Mouse (Mus musculus) splenic B cell, adult 2 months (primary cell): Measurements from ENCODE around the gene Apoc2.
A peak's percentile ranks its signal among the peaks of the same experiment; 100 is the strongest.

Source experiments
- DNase-seq: peaks from one replicate; pipeline ENCODE4 v3.0.0-alpha.2; 2011; ENCODE audit warnings: low read depth, low spot score
- H3K27me3 ChIP-seq: 2 replicates; pipeline ENCODE4 v1.6.1; 2012; ENCODE audit warnings: mild to moderate bottlenecking, low read length, moderate library complexity, mixed read lengths; ENCODE audit not compliant: control insufficient read depth, poor library complexity, insufficient read depth, severe bottlenecking
- H3K36me3 ChIP-seq: 2 replicates; pipeline ENCODE4 v1.6.1; 2012; ENCODE audit warnings: mild to moderate bottlenecking, low read length, moderate library complexity, mixed read lengths; ENCODE audit not compliant: control insufficient read depth, poor library complexity, insufficient read depth, severe bottlenecking

Gene Apoc2

GRCm38 (mm10) chr7:19633855-19634254 lies 43.9 kb downstream of the Apoc2 start:
- Histone ChIP-seq H3K27me3 (no peaks in the 10 kb centered on the region), H3K36me3 (peaks cover 22% of the 10 kb centered on the region)
- DNase-seq = no peak

DNA sequence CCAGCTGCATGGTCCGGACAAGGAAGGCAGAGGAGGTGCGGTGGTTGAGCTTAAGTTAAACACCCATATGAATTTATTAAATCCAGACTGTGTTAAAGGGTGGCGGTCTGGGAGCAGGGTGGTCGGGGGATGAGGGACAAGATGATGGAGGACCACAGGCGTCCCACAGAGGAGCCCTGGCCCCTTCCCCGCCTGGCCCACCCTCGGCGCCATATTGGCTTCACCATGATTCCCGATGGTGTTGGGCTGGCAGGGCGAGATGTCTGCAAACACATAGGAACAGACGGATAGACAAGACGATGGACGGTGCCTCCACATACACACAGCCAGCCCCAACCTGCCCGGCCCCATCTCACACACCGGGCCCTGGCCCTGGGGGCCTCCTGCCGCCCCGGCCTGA lies 44.5 kb downstream of the Apoc2 start:
- Histone ChIP-seq H3K36me3 (peaks cover 16% of the 10 kb centered on the region), H3K27me3 (no peaks in the 10 kb centered on the region)
- no peak for DNase-seq

GRCm38 (mm10) chr7:19632720-19633119 lies 45.0 kb downstream of the Apoc2 start:
- H3K36me3 ChIP-seq = peaks cover 11% of the 10 kb centered on the region
- no peaks in the 10 kb centered on the region for H3K27me3 ChIP-seq
- DNase-seq = no peak

DNA sequence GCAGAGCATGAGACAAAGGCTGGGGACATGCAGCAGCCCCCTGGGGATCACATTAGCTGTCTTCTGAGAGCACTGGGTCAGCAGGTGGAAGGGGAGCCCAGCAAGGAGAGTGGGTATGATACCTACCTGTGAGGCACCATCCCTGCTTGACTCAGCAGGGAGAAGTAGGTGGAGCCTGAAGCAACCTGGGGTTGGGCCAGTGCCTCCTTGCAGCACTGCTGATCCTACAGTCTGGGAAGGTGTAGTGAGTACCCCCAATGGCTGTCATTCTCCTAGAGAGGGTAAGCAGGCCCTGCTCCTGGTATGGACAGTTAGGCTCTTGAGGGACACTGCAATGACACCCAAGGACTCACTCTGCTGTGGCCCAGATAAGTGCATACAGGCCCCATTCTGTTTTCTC lies 45.5 kb downstream of the Apoc2 start:
- Histone ChIP-seq H3K27me3 (no peaks in the 10 kb centered on the region), H3K36me3 (peaks cover 11% of the 10 kb centered on the region)
- no peak for DNase-seq

GRCm38 (mm10) chr7:19629361-19629734 lies 48.4 kb downstream of the Apoc2 start, which contains the start of gene Relb:
Relb (minus strand) TSS chr7:19629438.
- Histone ChIP-seq H3K36me3 (peaks cover 14% of the 10 kb centered on the region), H3K27me3 (no peaks in the 10 kb centered on the region)
- peak; percentile 96 for DNase-seq

- peaks cover 18% of the 10 kb centered on the region for H3K36me3 ChIP-seq
- H3K27me3 ChIP-seq = no peaks in the 10 kb centered on the region; the same call in 1 of the 2 replicates
- DNase-seq = peak; percentile 99
Measured at GRCm38 (mm10) chr7:19628536-19629360, 49.0 kb downstream of the Apoc2 start.

GRCm38 (mm10) chr7:19628192-19628535 lies 49.6 kb downstream of the Apoc2 start:
- DNase-seq = no peak

DNA sequence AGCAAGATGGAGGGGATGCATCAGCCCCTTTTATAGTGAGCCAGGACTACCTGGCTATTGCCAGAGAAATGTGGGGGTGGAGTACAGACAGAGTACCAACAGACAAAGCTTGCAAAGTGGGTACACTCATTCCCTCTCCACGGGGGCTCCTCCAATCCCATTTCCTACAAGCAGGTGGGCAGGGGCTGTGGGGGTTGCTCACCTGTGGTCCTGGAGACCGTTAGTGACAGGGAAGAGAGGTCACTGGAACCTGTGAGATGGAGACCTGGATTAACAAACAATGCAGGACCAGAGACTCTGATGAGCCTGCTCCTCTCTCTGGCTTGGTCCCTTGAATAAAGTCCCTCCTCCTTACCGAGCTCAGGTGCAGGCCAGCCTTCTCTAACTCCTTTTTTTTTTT lies 50.0 kb downstream of the Apoc2 start:
- H3K36me3 ChIP-seq = peaks cover 16% of the 10 kb centered on the region
- no peaks in the 10 kb centered on the region; the same call in 1 of the 2 replicates for H3K27me3 ChIP-seq
- DNase-seq = no peak

More at GRCm38 (mm10) chr7:19628192-19628535, 49.6 kb downstream of the Apoc2 start:
- Histone ChIP-seq H3K36me3 (peaks cover 16% of the 10 kb centered on the region), H3K27me3 (no peaks in the 10 kb centered on the region; the same call in 1 of the 2 replicates)

- no peaks in the 10 kb centered on the region; the same call in 1 of the 2 replicates for H3K27me3 ChIP-seq
- H3K36me3 ChIP-seq = peaks cover 20% of the 10 kb centered on the region
- DNase-seq = no peak
Measured at GRCm38 (mm10) chr7:19623433-19623832, 54.3 kb downstream of the Apoc2 start.

GRCm38 (mm10) chr7:19622241-19622640 lies 55.5 kb downstream of the Apoc2 start:
- DNase-seq = no peak
- Histone ChIP-seq H3K27me3 (no peaks in the 10 kb centered on the region; the same call in 1 of the 2 replicates), H3K36me3 (peaks cover 25% of the 10 kb centered on the region)
